Mouse (Mus musculus) kidney, adult 2 months (tissue): ENCODE results near the gene Hoxa6. TPM values are rescaled to one million over a fixed set of nuclear protein-coding genes. Genes with fewer than 3 reads are reported as not detected.

Experiments used
- DNase-seq: peaks from one replicate; pipeline ENCODE4 v3.0.0; 2021
- H3K27ac ChIP-seq: fragments of 200-500 bp; 2 replicates; pipeline ENCODE4 v1.5.1; 2012; ENCODE audit warnings: low read depth, low read length, control low read depth, inconsistent platforms; ENCODE audit not compliant: insufficient read depth
- H3K27me3 ChIP-seq: fragments of 200-500 bp; replicated peaks from 2 replicates; pipeline ENCODE4 v1.6.1; 2012; ENCODE audit warnings: mild to moderate bottlenecking, moderate library complexity, low read length, inconsistent platforms; ENCODE audit not compliant: control insufficient read depth, insufficient read depth
- H3K36me3 ChIP-seq: fragments of 200-500 bp; 2 replicates; pipeline ENCODE4 v1.6.1; 2012; ENCODE audit warnings: mild to moderate bottlenecking, moderate library complexity, low read length, inconsistent platforms; ENCODE audit not compliant: control insufficient read depth, insufficient read depth
- H3K4me1 ChIP-seq: fragments of 200-500 bp; 2 replicates; pipeline ENCODE4 v1.6.1; 2011; ENCODE audit warnings: low read length; ENCODE audit not compliant: control insufficient read depth, insufficient read depth
- H3K4me3 ChIP-seq: fragments of 200-500 bp; 2 replicates; pipeline ENCODE4 v1.5.1; 2011; ENCODE audit warnings: mild to moderate bottlenecking, low read depth, low read length, control low read depth; ENCODE audit not compliant: insufficient read depth
- CTCF ChIP-seq: fragments of 200-500 bp; conservative IDR thresholded peaks from 2 replicates; pipeline ENCODE4 v1.5.1; 2011; ENCODE audit warnings: low read depth, mild to moderate bottlenecking, control low read depth, low read length, moderate library complexity, mixed read lengths; ENCODE audit not compliant: insufficient read depth, insufficient read length
- POLR2A ChIP-seq: fragments of 200-500 bp; IDR thresholded peaks from one replicate; pipeline ENCODE4 v1.6.1; 2011; ENCODE audit warnings: low read depth, low read length, control low read depth
- WGBS: fragments of 180-500 bp; shearing (Covaris S2); methylation state at CpG from one replicate; pipeline ENCODE4 v1.1.7; 2018; 5-methylcytosine and 5-hydroxymethylcytosine counted together
- polyA plus RNA-seq: library from polyadenylated mRNA; depleted of rRNA; stranded (reverse); fragments of >200 nt; gene quantifications from 2 replicates; pipeline ENCODE4 v1.2.3, GENCODE M21; 2012

Hoxa6 gene
- polyA plus RNA-seq, 1 experiment = 2.4 TPM

- Histone ChIP-seq H3K27me3 (no peaks in the 10 kb centered on the region; the same call in 1 of the 2 replicates), H3K4me1 (peaks cover 30% of the 10 kb centered on the region)
- TF ChIP-seq CTCF (no peak), POLR2A (no peak)
Measured at GRCm38 (mm10) chr6:52239625-52240388, 31.3 kb upstream of the Hoxa6 start.

GRCm38 (mm10) chr6:52238976-52239375, 30.5 kb upstream of the Hoxa6 start:
- Histone ChIP-seq H3K4me1 (peaks cover 30% of the 10 kb centered on the region), H3K27ac (peak overlapping the region; percentile 69; the same call in 1 of the 2 replicates), H3K36me3 (no peaks in the 10 kb centered on the region), H3K4me3 (peak overlapping the region; percentile 48), H3K27me3 (no peaks in the 10 kb centered on the region)
- no peak for TF ChIP-seq CTCF
- TF ChIP-seq POLR2A = no peak
- DNase-seq = peak; percentile 50
- 29% methylated on average over 7 of the region's 7 CpGs for WGBS

More at GRCm38 (mm10) chr6:52239625-52240388, 31.3 kb upstream of the Hoxa6 start:
- 9% methylated on average over 30 of the region's 30 CpGs for WGBS
- Histone ChIP-seq H3K4me3 (peak overlapping the region; percentile 63), H3K27ac (peak overlapping the region; percentile 82), H3K36me3 (no peaks in the 10 kb centered on the region)
- peak; percentile 59 for DNase-seq

- Histone ChIP-seq H3K4me3 (peak overlapping the region; percentile 31), H3K27me3 (no peaks in the 10 kb centered on the region), H3K4me1 (peaks cover 30% of the 10 kb centered on the region), H3K27ac (peak overlapping the region; percentile 29), H3K36me3 (no peaks in the 10 kb centered on the region)
- WGBS = 14% methylated on average over 7 of the region's 7 CpGs
- no peak for TF ChIP-seq CTCF
- TF ChIP-seq POLR2A = no peak
- DNase-seq = peak; percentile 49
Measured at GRCm38 (mm10) chr6:52238155-52238545, 29.6 kb upstream of the Hoxa6 start.

GRCm38 (mm10) chr6:52237346-52238154, 29.0 kb upstream of the Hoxa6 start:
- peaks cover 30% of the 10 kb centered on the region for H3K4me1 ChIP-seq
- 50% methylated on average over 10 of the region's 10 CpGs for WGBS
- H3K36me3 ChIP-seq = no peaks in the 10 kb centered on the region
- H3K27me3 ChIP-seq = no peaks in the 10 kb centered on the region
- H3K27ac ChIP-seq = peak overlapping the region; percentile 29
- DNase-seq = peak; percentile 42
- no peak for TF ChIP-seq CTCF
- no peak for TF ChIP-seq POLR2A
- H3K4me3 ChIP-seq = peak overlapping the region; percentile 31

GRCm38 (mm10) chr6:52236806-52237205, 28.3 kb upstream of the Hoxa6 start:
- H3K27me3 ChIP-seq = no peaks in the 10 kb centered on the region
- no peaks in the 10 kb centered on the region for H3K36me3 ChIP-seq
- no peak overlapping the region for H3K4me3 ChIP-seq
- 55% methylated on average over 3 of the region's 3 CpGs for WGBS
- H3K4me1 ChIP-seq = peaks cover 30% of the 10 kb centered on the region
- DNase-seq = peak; percentile 40
- TF ChIP-seq CTCF (no peak), POLR2A (no peak)
- peak overlapping the region; percentile 25; the same call in 1 of the 2 replicates for H3K27ac ChIP-seq

GRCm38 (mm10) chr6:52235866-52236265, 27.3 kb upstream of the Hoxa6 start:
- no peak for TF ChIP-seq CTCF
- no peak for TF ChIP-seq POLR2A
- no peaks in the 10 kb centered on the region for H3K27me3 ChIP-seq
- peak overlapping the region; percentile 25; the same call in 1 of the 2 replicates for H3K27ac ChIP-seq
- 60% methylated on average over 6 of the region's 6 CpGs for WGBS
- H3K4me1 ChIP-seq = peaks cover 24% of the 10 kb centered on the region
- H3K36me3 ChIP-seq = no peaks in the 10 kb centered on the region
- DNase-seq = no peak
- H3K4me3 ChIP-seq = peak overlapping the region; percentile 71; the same call in 1 of the 2 replicates

- peak overlapping the region; percentile 71 for H3K4me3 ChIP-seq
- WGBS = 53% methylated on average over 9 of the region's 9 CpGs
- H3K4me1 ChIP-seq = peaks cover 23% of the 10 kb centered on the region
- peak overlapping the region; percentile 25 for H3K27ac ChIP-seq
- TF ChIP-seq CTCF = no peak
- TF ChIP-seq POLR2A = no peak
- no peak for DNase-seq
- H3K36me3 ChIP-seq = no peaks in the 10 kb centered on the region
- no peaks in the 10 kb centered on the region for H3K27me3 ChIP-seq
Measured at GRCm38 (mm10) chr6:52235267-52235666, 26.7 kb upstream of the Hoxa6 start.
